Mouse (Mus musculus) limb, embryonic 11.5 days (tissue): Measurements from ENCODE around the gene Clrn2. TPM values are rescaled to one million over a fixed set of nuclear protein-coding genes. Genes with fewer than 3 reads are reported as not detected.

Experiments
- ATAC-seq: fragments of 200-750 bp; cut with Nextera tagmentation; 2 replicates; pipeline ENCODE4 v1.8.0; 2017; ENCODE audit warnings: low read depth; ENCODE audit not compliant: insufficient number of reproducible peaks, low FRiP score, low TSS enrichment
- DNase-seq: peaks from one replicate; pipeline ENCODE4 v3.0.0-alpha.2; 2015; ENCODE audit warnings: low spot score
- H3K27ac ChIP-seq: fragments of 300-500 bp; sonication (generic); replicated peaks from 2 replicates; pipeline ENCODE4 v1.5.1; 2014; ENCODE audit warnings: low read depth, mild to moderate bottlenecking, low read length
- H3K27me3 ChIP-seq: fragments of 300-500 bp; sonication (generic); 2 replicates; pipeline ENCODE4 v1.6.1; 2014; ENCODE audit warnings: mild to moderate bottlenecking, low read length, mixed read lengths; ENCODE audit not compliant: control insufficient read depth, insufficient read depth
- H3K36me3 ChIP-seq: fragments of 300-500 bp; sonication (generic); 2 replicates; pipeline ENCODE4 v1.6.1; 2014; ENCODE audit warnings: mild to moderate bottlenecking, low read length, moderate library complexity, mixed read lengths; ENCODE audit not compliant: control insufficient read depth, insufficient read depth
- H3K4me1 ChIP-seq: fragments of 300-500 bp; sonication (generic); 2 replicates; pipeline ENCODE4 v1.6.1; 2014; ENCODE audit warnings: low read length, mixed read lengths; ENCODE audit not compliant: control insufficient read depth, insufficient read depth
- H3K4me2 ChIP-seq: fragments of 300-500 bp; sonication (generic); 2 replicates; pipeline ENCODE4 v1.6.1; 2014; ENCODE audit warnings: low read depth, mild to moderate bottlenecking, moderate library complexity; ENCODE audit not compliant: severe bottlenecking
- H3K4me3 ChIP-seq: fragments of 300-500 bp; sonication (generic); 2 replicates; pipeline ENCODE4 v1.5.1; 2014; ENCODE audit warnings: low read depth, low read length
- H3K9ac ChIP-seq: fragments of 300-500 bp; sonication (generic); 2 replicates; pipeline ENCODE4 v1.6.1; 2014; ENCODE audit warnings: mild to moderate bottlenecking, low read length
- H3K9me3 ChIP-seq: fragments of 300-500 bp; sonication (generic); 2 replicates; pipeline ENCODE4 v1.6.1; 2016; ENCODE audit warnings: low read length; ENCODE audit not compliant: control insufficient read depth
- WGBS: fragments of 180-500 bp; shearing (Covaris S2); extraction: QIAGEN DNeasy Blood & Tissue Kit; methylation state at CpG from one replicate; pipeline ENCODE4 v1.1.7; 2014; 5-methylcytosine and 5-hydroxymethylcytosine counted together
- polyA plus RNA-seq: library from polyadenylated mRNA; unstranded; fragments of >200 nt; fragmentation: Nextera tagmentation; extraction: Ambion mirVana; gene quantifications from 2 replicates; pipeline ENCODE4 v1.2.1, GENCODE M21; 2014

Gene Clrn2
- not detected in 2 replicates for polyA plus RNA-seq

- WGBS, result 77% methylated on average over 6 of the region's 6 CpGs
- H3K4me3 ChIP-seq, result no peak within 1 kb of the TSS
- H3K27me3 ChIP-seq, result no peaks in the 10 kb centered on the region
- H3K4me2 ChIP-seq, result no peak within 1 kb of the TSS
- H3K4me1 ChIP-seq, result peaks cover 3% of the 10 kb centered on the region; the same call in 1 of the 2 replicates
- no peak within 1 kb of the TSS for H3K9ac ChIP-seq
- no peaks in the 10 kb centered on the region for H3K9me3 ChIP-seq
- no peak within 1 kb of the TSS for H3K27ac ChIP-seq
- ATAC-seq (no peak), DNase-seq (no peak)
- no peaks in the 10 kb centered on the region for H3K36me3 ChIP-seq
These were observed at the start of gene Clrn2 for GRCm38 (mm10) chr5:45453451-45453850. Gene Clrn2, plus strand, starts transcription at chr5:45453751.

- ATAC-seq (no peak), DNase-seq (no peak)
- Histone ChIP-seq H3K36me3 (no peaks in the 10 kb centered on the region), H3K4me2 (no peak overlapping the region), H3K4me1 (no peaks in the 10 kb centered on the region), H3K9ac (no peak overlapping the region), H3K9me3 (no peaks in the 10 kb centered on the region), H3K27me3 (no peaks in the 10 kb centered on the region), H3K27ac (no peak overlapping the region), H3K4me3 (no peak overlapping the region)
- 72% methylated on average over 2 of the region's 2 CpGs for WGBS
These were observed 47.4 kb upstream of the Clrn2 start for GRCm38 (mm10) chr5:45406129-45406528.

DNA sequence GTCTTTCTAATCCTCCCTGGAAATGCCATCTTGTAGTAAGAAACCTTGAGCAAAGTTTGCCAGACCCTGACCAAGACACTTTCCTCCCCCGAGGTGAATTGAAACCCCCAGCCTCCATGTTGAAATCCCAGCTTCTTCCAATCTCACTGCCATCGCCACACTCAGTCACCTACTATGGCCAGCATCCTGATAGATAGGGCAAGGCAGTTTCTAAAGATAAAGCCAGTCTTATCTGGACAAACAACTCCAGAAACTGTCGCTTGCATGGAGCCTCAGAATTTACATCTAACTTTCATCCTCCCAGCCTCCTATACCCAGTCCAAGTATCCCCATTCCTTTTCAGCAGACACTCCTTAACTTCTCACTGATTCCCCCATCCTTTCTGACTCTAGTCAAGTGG lies 37.1 kb upstream of the Clrn2 start:
- DNase-seq, result no peak
- H3K27me3 ChIP-seq, result no peaks in the 10 kb centered on the region
- no peaks in the 10 kb centered on the region for H3K9me3 ChIP-seq
- 97% methylated on average over 3 of the region's 3 CpGs for WGBS
- no peak overlapping the region for H3K4me3 ChIP-seq
- H3K27ac ChIP-seq, result no peak overlapping the region
- H3K4me1 ChIP-seq, result no peaks in the 10 kb centered on the region
- no peak for ATAC-seq
- H3K4me2 ChIP-seq, result no peak overlapping the region
- no peak overlapping the region for H3K9ac ChIP-seq
- no peaks in the 10 kb centered on the region for H3K36me3 ChIP-seq

DNA sequence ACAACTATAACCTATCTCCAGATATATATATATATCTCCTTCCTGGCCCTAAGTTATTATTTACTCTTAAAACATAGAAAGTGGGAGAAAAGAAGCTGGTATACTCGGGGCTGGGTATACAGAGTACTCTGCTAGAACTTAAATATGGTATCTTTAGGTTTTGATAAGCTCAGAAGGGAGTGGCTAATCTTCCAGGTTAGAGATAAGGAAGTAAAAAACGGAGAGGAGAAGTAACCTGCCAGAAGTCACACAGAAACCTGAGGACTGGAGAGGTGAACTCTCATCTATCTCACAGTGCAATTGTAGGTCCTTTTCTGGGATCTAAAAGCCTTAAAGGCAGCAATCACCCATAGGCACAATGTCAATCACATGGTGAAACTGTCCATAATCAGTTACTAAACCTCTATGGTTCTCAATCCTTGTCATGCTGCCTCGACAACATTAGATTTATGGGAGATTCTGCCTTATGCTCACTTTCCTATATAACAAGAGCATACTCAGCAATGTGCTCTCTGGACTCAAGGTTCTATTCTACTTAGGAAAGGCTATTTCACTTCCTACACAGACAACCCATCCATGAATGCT lies 35.6 kb upstream of the Clrn2 start:
- Histone ChIP-seq H3K4me3 (no peak overlapping the region), H3K27me3 (no peaks in the 10 kb centered on the region), H3K9ac (no peak overlapping the region), H3K27ac (no peak overlapping the region), H3K4me2 (no peak overlapping the region), H3K4me1 (no peaks in the 10 kb centered on the region), H3K9me3 (no peaks in the 10 kb centered on the region), H3K36me3 (no peaks in the 10 kb centered on the region)
- 78% methylated on average over 3 of the region's 3 CpGs for WGBS
- DNase-seq (no peak), ATAC-seq (no peak)

- Histone ChIP-seq H3K4me1 (no peaks in the 10 kb centered on the region), H3K4me3 (no peak overlapping the region), H3K9me3 (no peaks in the 10 kb centered on the region), H3K27me3 (no peaks in the 10 kb centered on the region), H3K9ac (no peak overlapping the region), H3K4me2 (no peak overlapping the region), H3K27ac (no peak overlapping the region), H3K36me3 (no peaks in the 10 kb centered on the region)
- DNase-seq, result peak; percentile 62
- 76% methylated on average over 10 of the region's 10 CpGs for WGBS
- ATAC-seq, result no peak
These were observed 33.5 kb upstream of the Clrn2 start for GRCm38 (mm10) chr5:45419841-45420638.

DNA sequence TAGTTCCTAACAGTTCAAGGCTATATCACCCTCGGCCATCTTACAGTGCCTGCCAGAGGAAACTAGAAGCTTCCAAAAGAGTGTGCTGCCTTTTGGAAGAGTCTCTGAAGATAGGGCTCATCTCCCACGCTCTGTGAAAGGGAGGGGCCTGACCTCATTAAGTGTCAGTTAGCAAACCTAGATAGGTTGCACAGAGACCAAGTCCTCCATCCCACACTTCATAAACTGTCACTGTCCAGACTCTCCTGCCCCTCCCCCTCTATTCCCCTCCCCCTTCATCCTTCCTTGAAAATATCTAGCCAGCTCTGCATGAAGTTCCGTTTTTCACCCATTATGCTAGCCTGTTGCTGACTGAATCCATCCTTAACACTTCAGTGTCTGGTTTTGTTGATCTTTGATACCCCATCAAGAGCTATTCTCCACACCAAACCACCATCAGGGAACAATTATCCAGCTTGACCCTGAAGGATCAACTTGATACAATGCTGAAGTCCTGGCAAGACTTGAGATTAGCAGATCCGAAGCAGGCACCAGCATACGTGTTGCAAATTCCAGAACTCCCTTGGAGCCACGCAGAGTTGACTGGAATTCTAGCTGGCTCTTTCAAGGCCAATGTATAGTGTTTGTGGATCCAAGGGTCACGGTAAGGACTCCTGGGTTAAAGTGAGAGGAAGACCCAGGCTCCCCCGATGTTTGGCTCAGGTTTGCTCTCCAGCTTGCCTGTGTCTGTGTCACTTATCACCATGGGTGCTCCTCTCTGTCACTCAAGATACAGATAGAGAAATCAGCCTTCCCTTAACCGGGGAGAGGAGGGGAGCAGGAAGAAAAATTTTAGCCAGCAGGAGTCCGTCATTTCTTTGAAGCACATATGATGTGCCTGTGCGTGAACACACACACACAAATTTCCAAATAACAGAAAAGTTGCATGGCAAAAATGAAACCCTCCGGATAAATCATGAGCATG lies 31.4 kb upstream of the Clrn2 start:
- H3K4me3 ChIP-seq, result no peak overlapping the region
- no peaks in the 10 kb centered on the region for H3K36me3 ChIP-seq
- H3K9ac ChIP-seq, result no peak overlapping the region
- no peaks in the 10 kb centered on the region for H3K9me3 ChIP-seq
- no peaks in the 10 kb centered on the region for H3K4me1 ChIP-seq
- 59% methylated on average over 12 of the region's 12 CpGs for WGBS
- no peaks in the 10 kb centered on the region for H3K27me3 ChIP-seq
- DNase-seq, result no peak
- H3K4me2 ChIP-seq, result no peak overlapping the region
- no peak overlapping the region for H3K27ac ChIP-seq
- ATAC-seq, result no peak

GRCm38 (mm10) chr5:45424021-45424886 lies 29.3 kb upstream of the Clrn2 start:
- Histone ChIP-seq H3K27me3 (no peaks in the 10 kb centered on the region), H3K36me3 (no peaks in the 10 kb centered on the region), H3K27ac (no peak overlapping the region), H3K9me3 (no peaks in the 10 kb centered on the region), H3K4me2 (no peak overlapping the region), H3K4me3 (no peak overlapping the region), H3K4me1 (no peaks in the 10 kb centered on the region), H3K9ac (no peak overlapping the region)
- ATAC-seq, result peak; percentile 77; the same call in 1 of the 2 replicates
- peak; percentile 79 for DNase-seq
- WGBS, result 45% methylated on average over 8 of the region's 8 CpGs
